Mouse (Mus musculus) gastrocnemius, adult 8-10 months (tissue): ENCODE data around the gene Kmt2e. TPM values are rescaled to one million over a fixed set of nuclear protein-coding genes. Genes with fewer than 3 reads are reported as not detected.

ENCODE experiments used
- DNase-seq, 2 experiments: peaks; one replicate each; pipeline ENCODE4 v3.0.0; 2022; ENCODE audit warnings: low spot score in 2 of 2
- total RNA-seq, 4 experiments: library from RNA; stranded (reverse); gene quantifications; 2 replicates each; pipeline ENCODE4 v1.2.4; 2022

Kmt2e gene
- total RNA-seq, 4 experiments from 2014 or later = 23.9 to 33.7 (median 28.2) TPM

DNA sequence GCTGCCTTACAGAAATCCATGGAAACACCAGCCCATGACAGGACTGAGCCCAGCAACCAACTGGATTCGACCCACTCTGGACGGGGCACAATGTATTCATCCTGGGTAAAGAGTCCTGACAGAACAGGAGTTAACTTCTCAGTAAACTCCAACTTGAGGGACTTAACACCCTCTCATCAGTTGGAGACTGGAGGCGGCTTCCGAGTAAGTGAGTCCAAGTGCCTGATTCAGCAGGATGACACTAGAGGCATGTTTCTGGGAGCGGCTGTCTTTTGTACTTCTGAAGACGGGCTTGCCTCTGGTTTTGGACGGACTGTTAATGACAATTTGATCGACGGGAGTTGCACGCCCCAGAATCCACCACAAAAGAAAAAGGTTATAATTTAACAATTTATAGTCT, 63.7 kb downstream of the Kmt2e start:
- no peak for DNase-seq

DNA sequence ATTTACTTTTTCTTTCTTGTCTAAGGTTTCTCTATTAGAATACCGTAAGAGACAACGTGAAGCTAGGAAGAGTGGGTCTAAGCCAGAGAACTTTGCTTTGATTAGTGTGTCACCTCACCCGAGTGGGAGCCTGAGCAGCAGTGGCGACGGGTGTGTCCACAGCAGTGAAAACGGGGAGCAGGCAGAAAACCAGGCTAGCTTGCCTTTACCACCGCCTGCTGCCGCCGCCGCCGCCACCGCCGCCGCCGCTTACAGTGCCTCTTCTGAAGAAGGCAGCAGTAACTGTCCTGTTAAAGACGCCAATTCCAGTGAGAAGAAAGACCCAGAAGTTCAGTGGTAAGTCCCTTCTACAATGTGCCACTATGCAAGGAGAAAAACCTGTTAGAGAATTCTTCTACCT, 65.0 kb downstream of the Kmt2e start:
- no peak for DNase-seq

DNA sequence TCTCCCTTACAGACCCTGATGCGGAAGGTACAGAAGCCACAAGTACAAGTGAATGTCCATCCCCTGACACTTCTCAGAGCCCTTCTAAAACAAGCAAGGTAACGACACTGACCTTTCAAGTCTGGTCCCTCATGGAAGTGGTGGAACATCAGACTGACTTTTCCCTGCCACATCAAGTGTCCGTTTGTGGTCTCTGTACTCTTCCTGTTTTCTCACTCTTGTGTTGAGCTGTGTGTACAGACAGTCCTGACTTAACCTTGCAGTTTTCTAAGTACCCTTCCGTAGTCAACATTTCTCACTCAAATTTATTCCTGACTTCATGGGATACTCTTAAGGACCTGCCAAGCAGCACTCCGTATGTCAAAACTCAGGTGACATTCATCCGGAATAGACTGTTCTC, 66.5 kb downstream of the Kmt2e start:
- DNase-seq = no peak

DNA sequence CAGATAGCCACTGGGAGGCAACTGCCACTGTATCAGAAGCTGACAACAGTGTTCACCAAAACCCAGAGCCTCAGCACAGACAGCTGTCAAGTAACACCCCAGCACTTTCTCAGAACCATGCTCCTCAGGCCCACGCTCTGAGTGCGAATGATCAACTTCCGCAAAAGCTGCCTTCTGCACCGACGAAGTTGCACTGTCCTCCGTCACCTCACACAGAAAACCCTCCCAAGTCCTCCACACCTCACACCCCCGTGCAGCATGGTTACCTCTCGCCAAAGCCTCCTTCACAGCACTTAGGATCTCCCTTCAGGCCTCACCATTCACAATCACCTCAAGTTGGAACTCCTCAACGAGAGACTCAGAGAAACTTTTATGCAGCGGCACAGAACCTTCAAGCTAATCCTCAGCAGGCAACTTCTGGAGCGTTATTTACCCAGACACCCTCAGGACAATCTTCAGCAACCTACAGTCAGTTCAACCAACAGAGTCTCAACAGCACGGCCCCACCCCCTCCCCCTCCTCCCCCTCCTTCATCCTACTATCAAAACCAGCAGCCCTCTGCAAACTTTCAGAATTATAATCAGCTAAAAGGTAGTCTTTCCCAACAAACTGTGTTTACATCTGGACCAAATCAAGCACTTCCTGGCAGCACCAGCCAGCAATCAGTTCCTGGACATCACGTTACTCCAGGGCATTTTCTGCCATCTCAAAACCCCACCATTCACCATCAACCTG, 67.5 kb downstream of the Kmt2e start:
- no peak for DNase-seq

DNA sequence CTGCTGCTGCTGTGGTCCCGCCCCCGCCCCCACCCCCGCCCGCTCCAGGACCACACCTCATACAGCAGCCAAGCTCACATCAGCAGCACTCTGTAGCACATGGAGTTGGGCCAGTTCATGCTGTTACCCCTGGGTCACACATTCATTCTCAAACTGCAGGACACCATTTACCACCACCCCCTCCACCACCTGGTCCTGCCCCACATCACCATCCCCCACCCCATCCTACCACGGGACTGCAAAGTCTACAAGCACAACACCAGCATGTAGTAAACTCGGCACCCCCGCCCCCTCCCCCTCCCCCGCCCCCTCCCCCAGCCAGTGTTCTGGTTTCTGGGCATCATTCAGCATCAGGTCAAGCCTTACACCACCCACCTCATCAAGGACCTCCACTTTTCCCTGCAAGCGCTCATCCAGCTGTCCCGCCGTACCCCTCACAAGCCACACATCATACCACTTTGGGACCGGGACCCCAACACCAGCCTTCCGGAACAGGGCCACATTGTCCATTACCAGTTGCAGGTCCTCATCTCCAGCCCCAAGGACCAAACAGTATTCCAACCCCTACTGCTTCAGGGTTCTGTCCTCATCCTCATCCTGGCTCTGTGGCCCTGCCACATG, 68.2 kb downstream of the Kmt2e start:
- no peak for DNase-seq

DNA sequence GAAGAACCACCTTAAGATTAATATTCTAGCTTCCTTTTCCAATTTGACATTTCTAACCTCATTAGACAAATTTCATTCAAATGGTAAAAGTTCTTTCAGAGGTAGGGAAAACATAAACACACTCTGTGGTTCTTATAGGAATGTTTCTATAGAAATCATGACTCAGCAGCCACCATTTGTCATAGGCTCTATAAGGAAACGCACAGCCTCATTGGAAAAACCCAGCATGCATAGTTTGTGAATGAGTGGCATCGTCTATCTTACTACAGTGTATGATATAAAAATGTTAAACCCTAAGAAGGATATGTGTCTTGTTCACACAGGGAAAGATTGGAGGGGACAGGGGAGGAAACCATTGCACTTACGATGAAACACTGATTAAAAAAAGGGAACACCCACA, 71.3 kb downstream of the Kmt2e start:
- DNase-seq = no peak

DNA sequence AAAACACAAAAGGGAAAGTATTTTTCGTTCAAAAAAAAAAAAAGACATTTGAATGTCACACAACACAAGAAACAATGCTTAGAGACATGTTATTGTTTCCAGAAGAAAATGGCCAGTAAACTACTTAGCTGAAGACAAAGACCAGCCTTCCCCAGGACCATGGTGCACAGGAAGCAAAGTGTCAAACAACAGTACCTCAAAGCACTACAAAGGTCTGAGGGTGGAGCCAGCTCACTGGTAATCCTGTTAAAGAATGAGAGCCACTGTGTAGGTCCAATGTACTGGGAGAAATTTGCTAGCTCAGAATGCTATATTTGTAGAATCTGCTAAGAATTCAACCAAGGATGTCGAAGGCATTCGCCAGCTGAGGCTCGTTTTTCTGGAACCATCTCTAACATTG, 73.0 kb downstream of the Kmt2e start:
- no peak for DNase-seq

DNA sequence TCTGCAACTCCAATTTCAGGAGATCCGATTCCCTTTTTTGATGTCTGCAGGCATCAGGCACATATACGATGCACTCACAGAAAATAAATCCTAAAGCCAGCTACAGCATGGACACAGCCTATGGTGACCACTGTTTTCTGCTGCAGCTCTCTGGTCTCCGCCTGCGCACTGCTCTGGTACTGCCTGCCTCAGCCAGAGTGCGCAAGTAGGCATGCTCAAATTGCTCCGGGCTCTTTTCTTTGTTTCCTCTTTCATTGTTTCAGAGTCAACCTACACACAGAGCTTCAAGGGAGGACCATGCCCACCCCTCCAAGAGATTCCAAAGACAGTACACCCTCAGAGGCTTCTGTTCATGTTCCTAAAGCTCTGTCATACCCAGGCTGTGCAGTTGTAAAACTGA, 74.4 kb downstream of the Kmt2e start:
- DNase-seq = no peak

DNA sequence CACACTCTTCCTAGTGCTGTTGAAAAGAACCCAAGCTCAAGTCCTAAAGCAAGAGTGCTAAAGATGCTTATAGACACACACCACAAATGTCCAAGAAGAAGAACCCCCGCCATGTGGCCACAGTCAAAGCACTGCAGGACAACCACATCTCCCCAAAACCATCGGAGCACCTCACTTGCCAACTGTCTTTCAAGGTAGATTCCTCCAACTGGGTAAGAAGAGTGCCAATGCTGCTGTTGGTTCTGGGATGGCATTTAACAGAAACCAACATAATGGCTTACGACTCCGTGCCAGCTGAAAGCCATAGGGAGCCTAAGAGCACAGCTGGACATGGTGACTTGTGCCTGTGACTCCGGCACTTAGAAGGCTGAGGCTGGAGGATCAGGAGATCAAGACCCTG, 77.2 kb downstream of the Kmt2e start:
- no peak for DNase-seq

DNA sequence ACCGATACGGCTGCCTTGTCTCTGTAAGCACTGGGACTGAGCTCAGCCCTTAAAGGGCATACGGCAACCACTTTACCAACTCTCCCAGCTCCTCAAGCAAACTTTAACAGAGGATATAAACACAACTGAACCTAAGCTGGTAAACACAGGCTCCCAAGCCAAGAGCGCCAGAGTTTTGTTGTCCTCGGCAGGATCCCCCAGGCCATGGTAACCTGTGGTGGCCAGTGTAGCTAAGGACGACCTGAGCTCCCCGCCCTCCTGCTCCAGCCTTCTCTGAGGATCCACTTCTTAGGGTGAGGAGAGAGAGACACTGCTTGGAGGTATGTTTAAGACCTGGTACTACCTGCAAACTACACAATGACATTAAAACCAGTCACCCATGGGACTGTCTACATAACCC, 78.3 kb downstream of the Kmt2e start:
- no peak for DNase-seq

DNA sequence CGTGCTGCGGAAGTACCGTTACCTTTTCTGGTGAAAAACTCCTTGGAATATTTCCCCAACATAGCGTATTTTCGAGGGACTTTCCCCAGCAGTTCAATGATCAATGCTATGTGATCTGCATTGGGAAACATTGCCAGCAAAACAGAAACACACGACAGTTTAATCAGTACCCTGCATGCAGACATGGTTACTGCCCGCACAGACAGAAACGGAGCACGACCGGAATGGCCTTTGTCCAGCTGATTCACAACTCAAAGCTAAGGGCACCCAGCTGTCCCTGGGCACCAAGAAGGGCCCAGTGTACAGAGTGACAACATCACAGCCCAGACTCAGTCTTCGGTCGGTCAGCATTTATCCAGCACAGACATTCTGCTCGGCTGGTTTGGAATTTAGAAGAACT, 79.2 kb downstream of the Kmt2e start:
- DNase-seq = no peak

DNA sequence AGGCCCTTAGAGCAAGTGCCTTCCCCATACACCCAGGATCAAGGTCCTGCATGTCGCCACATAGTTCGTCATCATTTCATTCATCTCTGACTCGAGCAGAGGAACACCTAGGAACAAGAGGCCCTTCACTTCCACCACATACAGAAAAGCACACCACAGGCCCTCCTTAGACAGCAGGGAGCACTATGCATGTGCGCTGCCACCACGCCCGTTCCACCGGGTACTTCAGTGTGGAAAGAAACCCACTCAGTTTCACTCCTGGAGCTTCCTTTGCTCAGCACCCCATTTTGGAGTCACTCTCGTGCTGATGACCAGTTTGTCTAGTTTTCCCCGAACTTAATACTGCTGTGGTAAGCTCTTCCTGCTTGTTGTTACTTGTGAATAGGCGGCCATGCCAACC, 80.8 kb downstream of the Kmt2e start:
- DNase-seq = no peak

DNA sequence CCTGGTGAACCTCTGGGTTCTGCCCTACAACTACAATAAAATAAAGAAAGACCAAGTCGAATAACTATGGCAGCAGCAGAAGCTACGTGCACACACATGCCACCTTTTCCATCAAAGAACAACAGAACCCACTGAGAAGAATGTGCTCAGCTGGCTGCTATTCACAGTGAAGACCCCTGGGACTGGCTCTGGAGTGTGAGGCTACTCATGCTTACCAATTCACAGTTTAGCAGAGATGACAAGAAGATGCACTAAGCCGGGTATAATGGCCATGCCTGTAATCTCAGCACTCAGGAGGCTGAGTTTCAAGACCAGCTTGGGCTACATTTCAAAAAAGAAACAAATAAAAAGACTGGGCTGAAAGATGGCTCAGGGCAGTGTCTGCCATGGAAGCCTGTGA, 82.7 kb downstream of the Kmt2e start:
- no peak for DNase-seq

DNA sequence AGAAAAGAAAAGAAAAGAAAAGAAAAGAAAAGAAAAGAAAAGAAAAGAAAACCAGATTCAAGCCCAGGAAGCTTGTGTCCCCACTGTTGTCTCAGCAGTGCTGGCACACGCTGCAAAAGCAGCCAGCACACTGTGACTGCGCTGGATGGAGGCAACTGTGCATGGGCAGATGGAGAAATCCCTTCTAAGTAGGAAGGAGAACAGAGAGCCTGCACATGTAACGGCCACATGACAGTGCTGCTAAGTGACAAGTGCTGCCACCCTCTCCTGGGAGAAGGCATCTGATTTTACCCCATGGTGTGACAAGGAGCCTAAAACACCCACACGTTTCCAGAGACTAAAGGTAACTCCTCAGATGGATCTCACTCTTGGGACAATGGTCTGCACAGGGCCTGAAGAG, 83.6 kb downstream of the Kmt2e start:
- DNase-seq = no peak

DNA sequence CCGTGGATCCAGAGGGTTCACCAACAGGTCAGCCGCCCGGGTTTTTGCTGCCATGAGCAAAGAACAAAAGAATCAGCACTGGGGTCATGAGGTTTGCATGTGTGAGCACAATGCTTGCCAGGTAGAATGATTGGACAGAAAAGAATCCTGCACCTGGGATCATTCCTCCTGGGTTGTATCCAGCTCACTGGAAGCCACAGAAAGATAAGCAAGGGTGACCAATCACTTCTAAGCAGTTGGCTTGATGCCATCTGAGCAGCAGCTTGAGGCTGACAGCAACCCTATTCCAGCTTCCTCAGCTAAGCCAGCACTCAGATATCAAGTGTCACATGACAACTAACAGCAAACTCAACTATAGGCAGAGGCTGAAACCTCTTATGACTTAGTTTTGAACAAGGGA, 84.4 kb downstream of the Kmt2e start:
- DNase-seq = no peak

DNA sequence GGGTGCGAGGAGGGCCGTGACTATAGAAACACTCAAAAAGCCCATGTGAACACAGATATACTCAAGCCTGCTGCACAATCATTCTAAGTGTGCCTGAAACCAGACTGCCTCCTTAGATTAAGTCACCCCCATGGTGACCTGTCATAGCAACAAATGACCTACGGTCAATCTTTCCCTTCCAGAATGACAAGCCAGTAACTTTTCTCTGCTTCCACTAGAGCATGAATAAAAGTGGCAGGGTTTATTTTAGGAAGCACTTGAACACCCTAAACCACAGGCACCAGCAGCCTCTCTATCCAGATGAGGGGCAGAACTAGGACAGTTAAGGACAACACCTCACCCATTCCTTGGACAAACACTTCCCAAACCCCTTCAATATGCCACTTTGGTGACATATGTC, 85.4 kb downstream of the Kmt2e start:
- no peak for DNase-seq

DNA sequence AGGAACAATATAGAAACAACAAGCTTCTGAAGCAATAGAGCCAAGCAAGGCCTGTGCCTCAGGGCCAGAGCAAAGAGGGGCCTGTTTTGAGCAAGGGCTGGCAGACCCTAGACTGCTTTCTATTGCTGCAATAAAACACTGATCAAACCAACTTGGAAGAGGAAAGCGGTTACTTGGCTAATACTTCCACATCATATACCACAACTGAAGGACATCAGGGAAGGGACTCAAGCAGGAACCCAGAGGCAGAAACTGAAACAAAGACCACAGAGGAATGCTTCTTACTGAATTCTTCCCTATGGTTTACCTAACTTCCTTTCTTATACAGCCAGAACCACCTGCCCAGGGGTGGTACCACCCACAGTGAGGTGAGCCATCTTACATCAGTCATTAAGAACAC, 87.4 kb downstream of the Kmt2e start:
- DNase-seq = no peak

DNA sequence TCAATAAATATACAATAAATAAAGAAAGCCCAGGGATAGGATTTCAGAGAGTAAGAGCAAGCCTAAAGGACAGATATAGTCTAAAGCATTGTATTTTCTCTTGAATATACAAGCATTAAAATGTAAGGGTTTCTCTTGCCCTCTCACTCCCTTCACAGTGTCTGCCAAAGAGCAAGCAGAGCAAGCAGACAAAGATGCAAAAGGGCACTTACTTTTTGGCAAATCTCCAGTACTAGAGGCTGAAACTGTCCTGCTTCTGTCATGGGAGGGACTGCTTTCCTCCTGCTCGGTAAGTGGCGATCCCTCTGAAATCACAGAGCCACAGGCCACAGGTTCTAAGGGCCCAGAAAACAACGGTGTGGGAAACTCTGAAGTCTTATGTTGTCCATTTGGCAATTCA, 89.7 kb downstream of the Kmt2e start:
- DNase-seq = no peak

DNA sequence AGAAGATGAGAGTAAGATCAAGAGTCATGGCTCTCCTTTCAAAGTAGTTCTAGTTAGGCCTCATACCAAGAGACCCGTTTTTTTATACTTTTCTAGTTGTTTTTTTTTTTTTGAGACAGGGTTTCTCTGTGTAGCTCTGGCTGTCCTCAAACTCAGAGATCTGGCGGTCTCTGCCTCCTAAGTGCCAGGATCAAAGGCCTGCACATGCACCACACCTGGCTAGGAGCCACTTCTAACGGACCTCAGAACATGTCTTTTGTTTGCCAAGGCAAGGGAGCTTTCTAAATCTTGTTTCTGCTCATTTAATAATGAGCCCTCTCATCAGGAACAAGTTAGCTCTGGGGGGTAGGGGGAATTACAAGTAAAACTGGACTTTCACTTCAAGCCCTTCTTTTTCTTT, 90.4 kb downstream of the Kmt2e start:
- no peak for DNase-seq

DNA sequence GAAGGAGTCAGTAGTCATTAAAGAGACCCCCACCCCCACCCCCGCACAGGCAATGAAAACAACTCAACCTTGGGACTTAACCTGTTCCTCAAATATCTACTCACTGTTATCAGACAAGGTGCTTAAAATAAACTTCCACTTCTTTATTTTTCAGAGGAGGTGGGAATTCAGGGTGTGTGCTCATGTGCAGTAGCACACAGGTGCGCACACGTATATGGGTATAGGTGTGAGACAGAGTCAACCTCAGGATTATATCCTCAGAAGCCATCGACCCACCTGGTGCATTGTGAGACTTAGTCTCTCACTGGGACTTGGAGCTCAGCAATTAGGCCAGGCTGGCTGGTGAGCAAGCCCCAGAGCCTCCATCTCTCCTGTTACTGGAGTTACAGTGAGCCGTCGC, 96.9 kb downstream of the Kmt2e start:
- no peak for DNase-seq

DNA sequence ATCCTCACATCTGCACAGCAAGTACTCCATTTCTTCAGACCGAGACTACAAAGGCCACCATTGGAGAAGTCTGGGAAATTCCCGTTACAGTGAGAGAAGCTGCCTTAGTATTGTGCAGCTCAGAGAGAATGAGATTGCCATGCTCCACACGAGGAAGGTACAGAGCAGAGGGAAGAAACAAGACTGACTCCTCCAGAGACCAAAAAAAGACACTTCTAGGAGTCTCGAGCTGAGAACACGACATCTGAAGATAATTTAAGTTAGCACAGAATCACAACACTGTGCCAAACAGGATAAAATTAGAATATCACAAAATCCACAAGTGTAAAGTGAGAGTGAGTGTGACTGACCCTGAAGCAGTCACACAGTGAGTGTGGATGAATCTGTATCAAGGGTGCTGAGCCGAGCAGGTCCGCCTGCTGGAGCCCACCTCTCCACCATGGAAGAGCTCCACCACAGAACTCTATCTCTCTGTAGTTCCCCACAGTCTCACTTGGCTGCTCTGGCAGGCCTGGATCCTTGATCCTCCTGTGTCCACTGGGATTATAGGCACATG, 97.4 kb downstream of the Kmt2e start:
- no peak for DNase-seq

DNA sequence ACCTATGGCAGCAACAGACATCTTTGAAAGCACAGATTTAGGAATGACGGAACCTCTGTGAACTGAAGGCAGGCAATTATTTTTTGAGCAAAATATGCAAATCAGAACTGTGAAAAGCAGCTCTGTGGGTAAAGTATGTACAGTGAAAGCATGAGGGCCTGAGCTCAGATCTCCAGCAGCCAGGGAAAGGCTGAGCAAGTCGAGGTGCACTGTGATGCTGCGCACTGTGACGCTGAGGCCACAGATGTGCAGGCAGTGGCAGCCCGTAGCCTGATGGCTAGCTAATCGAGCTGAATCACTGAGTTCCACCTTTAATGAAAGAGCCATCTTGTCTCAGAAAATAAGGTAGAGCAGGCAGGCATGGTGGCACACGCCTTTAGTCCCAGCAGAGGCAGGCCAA, 101.5 kb downstream of the Kmt2e start:
- no peak for DNase-seq

DNA sequence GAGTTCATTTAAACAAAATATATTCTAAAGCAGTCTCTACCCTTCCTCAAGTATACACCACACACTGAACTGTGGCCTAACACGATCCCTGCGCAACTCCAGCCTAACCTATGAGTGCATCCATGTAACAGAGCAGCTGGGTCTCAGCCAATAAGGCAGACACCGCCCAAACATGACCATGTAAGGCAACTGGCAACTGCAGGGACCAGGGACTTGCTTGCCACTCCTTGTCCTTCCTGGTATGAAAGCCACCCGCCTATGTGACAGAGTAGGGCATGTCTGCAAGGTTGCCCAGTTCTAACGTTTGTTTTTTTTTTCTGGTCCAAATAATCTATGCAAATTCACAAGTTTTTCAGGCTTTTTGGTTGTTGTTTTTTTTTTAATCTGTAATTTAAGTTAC, 117.4 kb downstream of the Kmt2e start:
- DNase-seq = peak; percentile 8 to 17
